Mouse (Mus musculus) kidney, embryonic 15.5 days (tissue): ENCODE measurements at regions not wholly inside any gene's neighbourhood (a gene's known extent, or its start where the extent isn't known, plus 50 kb on each side); places are given as distances from the start of the nearest gene placed in this dataset.

Source experiments
- ATAC-seq: fragments of 200-750 bp; cut with Nextera tagmentation; replicated peaks from 2 replicates; pipeline ENCODE4 v1.8.0; 2017; ENCODE audit warnings: moderate TSS enrichment; ENCODE audit not compliant: low FRiP score
- H3K27ac ChIP-seq: fragments of 300-500 bp; sonication (generic); 2 replicates; pipeline ENCODE4 v1.5.1; 2015; ENCODE audit warnings: mild to moderate bottlenecking, inconsistent platforms
- H3K27me3 ChIP-seq: fragments of 300-500 bp; sonication (generic); 2 replicates; pipeline ENCODE4 v1.6.1; 2015; ENCODE audit warnings: inconsistent platforms
- H3K36me3 ChIP-seq: fragments of 300-500 bp; sonication (generic); 2 replicates; pipeline ENCODE4 v1.6.1; 2015; ENCODE audit warnings: inconsistent platforms
- H3K4me1 ChIP-seq: fragments of 300-500 bp; sonication (generic); 2 replicates; pipeline ENCODE4 v1.6.1; 2015; ENCODE audit warnings: inconsistent platforms
- H3K4me2 ChIP-seq: fragments of 300-500 bp; sonication (generic); 2 replicates; pipeline ENCODE4 v1.6.1; 2015; ENCODE audit warnings: moderate library complexity, mild to moderate bottlenecking, inconsistent platforms
- H3K4me3 ChIP-seq: fragments of 300-500 bp; sonication (generic); replicated peaks from 2 replicates; pipeline ENCODE4 v1.5.1; 2015; ENCODE audit warnings: mild to moderate bottlenecking, inconsistent platforms
- H3K9ac ChIP-seq: fragments of 300-500 bp; sonication (generic); 2 replicates; pipeline ENCODE4 v1.6.1; 2015; ENCODE audit warnings: mild to moderate bottlenecking, inconsistent platforms
- H3K9me3 ChIP-seq: fragments of 300-500 bp; sonication (generic); replicated peaks from 2 replicates; pipeline ENCODE4 v1.6.1; 2016; ENCODE audit warnings: inconsistent platforms
- WGBS: fragments of 180-500 bp; shearing (Covaris S2); methylation state at CpG from one replicate; pipeline ENCODE4 v1.1.7; 2015; ENCODE audit warnings: mixed read lengths; 5-methylcytosine and 5-hydroxymethylcytosine counted together

- Histone ChIP-seq H3K4me2 (no peak overlapping the region), H3K36me3 (no peaks in the 10 kb centered on the region), H3K4me3 (no peak overlapping the region), H3K27ac (no peak overlapping the region), H3K9ac (no peak overlapping the region), H3K4me1 (peaks cover 18% of the 10 kb centered on the region), H3K27me3 (no peaks in the 10 kb centered on the region), H3K9me3 (no peaks in the 10 kb centered on the region)
- 85% methylated on average over 12 of the region's 12 CpGs for WGBS
- ATAC-seq, result no peak
Measured at GRCm38 (mm10) chr12:71486078-71486477, 176.4 kb downstream of the Dact1 start.

- no peak overlapping the region for H3K27ac ChIP-seq
- no peak overlapping the region for H3K4me3 ChIP-seq
- no peak for ATAC-seq
- H3K4me2 ChIP-seq, result no peak overlapping the region
- H3K27me3 ChIP-seq, result no peaks in the 10 kb centered on the region
- no peaks in the 10 kb centered on the region for H3K9me3 ChIP-seq
- 79% methylated on average over 6 of the region's 6 CpGs for WGBS
- no peak overlapping the region for H3K9ac ChIP-seq
- peaks cover 6% of the 10 kb centered on the region for H3K4me1 ChIP-seq
- no peaks in the 10 kb centered on the region for H3K36me3 ChIP-seq
Measured at GRCm38 (mm10) chr12:71487591-71488435, 178.1 kb downstream of the Dact1 start.

GRCm38 (mm10) chr12:71489295-71489694 lies 179.6 kb downstream of the Dact1 start:
- H3K4me1 ChIP-seq, result no peaks in the 10 kb centered on the region
- no peak overlapping the region for H3K27ac ChIP-seq
- no peaks in the 10 kb centered on the region for H3K9me3 ChIP-seq
- no peak overlapping the region for H3K4me3 ChIP-seq
- H3K36me3 ChIP-seq, result no peaks in the 10 kb centered on the region
- H3K4me2 ChIP-seq, result no peak overlapping the region
- WGBS, result 68% methylated on average over 7 of the region's 7 CpGs
- H3K9ac ChIP-seq, result no peak overlapping the region
- ATAC-seq, result no peak
- no peaks in the 10 kb centered on the region for H3K27me3 ChIP-seq

- H3K27ac ChIP-seq, result no peak overlapping the region
- no peak overlapping the region for H3K9ac ChIP-seq
- no peaks in the 10 kb centered on the region for H3K36me3 ChIP-seq
- ATAC-seq, result no peak
- 57% methylated on average over 10 of the region's 10 CpGs for WGBS
- no peak overlapping the region for H3K4me3 ChIP-seq
- 0 out of 2 replicates have a peak, but pooled peaks cover 3% of the 10 kb centered on the region for H3K4me1 ChIP-seq
- H3K9me3 ChIP-seq, result no peaks in the 10 kb centered on the region
- no peaks in the 10 kb centered on the region for H3K27me3 ChIP-seq
- H3K4me2 ChIP-seq, result no peak overlapping the region
Measured at GRCm38 (mm10) chr12:71494803-71495293, 185.2 kb downstream of the Dact1 start.

- 70% methylated on average over 14 of the region's 14 CpGs for WGBS
- no peaks in the 10 kb centered on the region for H3K36me3 ChIP-seq
- H3K4me2 ChIP-seq, result no peak overlapping the region
- 0 out of 2 replicates have a peak, but pooled peaks cover 3% of the 10 kb centered on the region for H3K4me1 ChIP-seq
- no peak overlapping the region for H3K27ac ChIP-seq
- no peaks in the 10 kb centered on the region for H3K27me3 ChIP-seq
- ATAC-seq, result no peak
- H3K4me3 ChIP-seq, result no peak overlapping the region
- H3K9ac ChIP-seq, result no peak overlapping the region
- no peaks in the 10 kb centered on the region for H3K9me3 ChIP-seq
Measured at GRCm38 (mm10) chr12:71498246-71499029, 188.8 kb downstream of the Dact1 start.

- H3K9me3 ChIP-seq, result no peaks in the 10 kb centered on the region
- H3K4me1 ChIP-seq, result no peaks in the 10 kb centered on the region
- H3K27me3 ChIP-seq, result no peaks in the 10 kb centered on the region
- no peak overlapping the region for H3K9ac ChIP-seq
- H3K4me3 ChIP-seq, result no peak overlapping the region
- WGBS, result 66% methylated on average over 7 of the region's 7 CpGs
- H3K27ac ChIP-seq, result no peak overlapping the region
- no peak for ATAC-seq
- H3K36me3 ChIP-seq, result no peaks in the 10 kb centered on the region
- no peak overlapping the region for H3K4me2 ChIP-seq
Measured at GRCm38 (mm10) chr12:71501299-71501810, 191.7 kb downstream of the Dact1 start.

GRCm38 (mm10) chr12:71503265-71503664 lies 193.6 kb downstream of the Dact1 start:
- 61% methylated on average over 11 of the region's 11 CpGs for WGBS
- no peak for ATAC-seq
- no peaks in the 10 kb centered on the region for H3K9me3 ChIP-seq

GRCm38 (mm10) chr12:71506206-71506605 lies 196.5 kb downstream of the Dact1 start:
- H3K27ac ChIP-seq, result no peak overlapping the region

More at GRCm38 (mm10) chr12:71503265-71503664, 193.6 kb downstream of the Dact1 start:
- H3K27me3 ChIP-seq, result no peaks in the 10 kb centered on the region
- H3K9ac ChIP-seq, result no peak overlapping the region
- H3K4me2 ChIP-seq, result no peak overlapping the region
- no peaks in the 10 kb centered on the region for H3K36me3 ChIP-seq
- no peaks in the 10 kb centered on the region for H3K4me1 ChIP-seq
- H3K27ac ChIP-seq, result no peak overlapping the region
- H3K4me3 ChIP-seq, result no peak overlapping the region

GRCm38 (mm10) chr12:71506716-71507115 lies 197.0 kb downstream of the Dact1 start:
- Histone ChIP-seq H3K27ac (no peak overlapping the region), H3K4me2 (no peak overlapping the region), H3K9me3 (no peaks in the 10 kb centered on the region), H3K9ac (no peak overlapping the region), H3K4me3 (no peak overlapping the region), H3K36me3 (no peaks in the 10 kb centered on the region), H3K4me1 (no peaks in the 10 kb centered on the region), H3K27me3 (no peaks in the 10 kb centered on the region)
- WGBS, result 63% methylated on average over 1 of the region's 1 CpGs
- ATAC-seq, result no peak

More at GRCm38 (mm10) chr12:71506206-71506605, 196.5 kb downstream of the Dact1 start:
- whole genome bisulfite sequencing, result 42% methylated on average over 4 of the region's 4 CpGs
- H3K9me3 ChIP-seq, result no peaks in the 10 kb centered on the region
- no peak for ATAC-seq
- H3K36me3 ChIP-seq, result no peaks in the 10 kb centered on the region
- no peak overlapping the region for H3K4me3 ChIP-seq
- no peaks in the 10 kb centered on the region for H3K4me1 ChIP-seq
- no peak overlapping the region for H3K9ac ChIP-seq
- no peaks in the 10 kb centered on the region for H3K27me3 ChIP-seq
- no peak overlapping the region for H3K4me2 ChIP-seq

GRCm38 (mm10) chr12:71512915-71513612 lies 203.4 kb downstream of the Dact1 start:
- Histone ChIP-seq H3K9me3 (no peaks in the 10 kb centered on the region), H3K36me3 (no peaks in the 10 kb centered on the region), H3K9ac (no peak overlapping the region), H3K4me3 (no peak overlapping the region), H3K27me3 (no peaks in the 10 kb centered on the region), H3K4me1 (no peaks in the 10 kb centered on the region), H3K4me2 (no peak overlapping the region), H3K27ac (no peak overlapping the region)
- 78% methylated on average over 7 of the region's 7 CpGs for WGBS
- no peak for ATAC-seq

- Histone ChIP-seq H3K4me3 (no peak overlapping the region), H3K4me2 (no peak overlapping the region), H3K27ac (no peak overlapping the region), H3K9me3 (no peaks in the 10 kb centered on the region), H3K4me1 (peaks cover 5% of the 10 kb centered on the region), H3K27me3 (no peaks in the 10 kb centered on the region), H3K36me3 (no peaks in the 10 kb centered on the region), H3K9ac (no peak overlapping the region)
- WGBS, result 58% methylated on average over 1 of the region's 1 CpGs
- ATAC-seq, result no peak
Measured at GRCm38 (mm10) chr12:71519520-71519919, 209.8 kb downstream of the Dact1 start.
